Mouse (Mus musculus) lung, postnatal 25 days (tissue): ENCODE results near the gene Cyp2j13.
"Not testable (repeated sequence)": the region's sequence is repeated elsewhere in the genome, so short reads cannot be mapped to it uniquely, and the experiment has no call there.

ENCODE experiments used
- DNase-seq: peaks from one replicate; pipeline ENCODE4 v3.0.0; 2022; ENCODE audit warnings: low spot score

Gene Cyp2j13

GRCm38 (mm10) chr4:96077261-96078125 lies at the start of gene Cyp2j13:
Cyp2j13 (minus strand) TSS chr4:96077546.
- no peak for DNase-seq

GRCm38 (mm10) chr4:96096841-96097240 lies 19.5 kb upstream of the Cyp2j13 start:
- DNase-seq = no peak

GRCm38 (mm10) chr4:96091869-96092268 lies 14.5 kb upstream of the Cyp2j13 start:
- DNase-seq = no peak

GRCm38 (mm10) chr4:96089356-96090048 lies 12.2 kb upstream of the Cyp2j13 start:
- not testable (repeated sequence) for DNase-seq

- DNase-seq = no peak
Measured at GRCm38 (mm10) chr4:96078308-96078707, 962 bp upstream of the Cyp2j13 start.

- DNase-seq = no peak
Measured at GRCm38 (mm10) chr4:96062045-96062444, 15.3 kb downstream of the Cyp2j13 start.

- DNase-seq = no peak
Measured at GRCm38 (mm10) chr4:96060106-96060505, 17.2 kb downstream of the Cyp2j13 start.

- DNase-seq = no peak
Measured at GRCm38 (mm10) chr4:96028412-96028811, 48.9 kb downstream of the Cyp2j13 start.

- DNase-seq = no peak
Measured at GRCm38 (mm10) chr4:96022803-96023202, 54.5 kb downstream of the Cyp2j13 start.

GRCm38 (mm10) chr4:96016875-96017274 lies 60.5 kb downstream of the Cyp2j13 start:
- DNase-seq = no peak

GRCm38 (mm10) chr4:95982221-95982620 lies 95.1 kb downstream of the Cyp2j13 start:
- not testable (repeated sequence) for DNase-seq
